Mouse (Mus musculus) neural tube, embryonic 12.5 days (tissue): ENCODE results near the gene Aldh4a1. TPM values are rescaled to one million over a fixed set of nuclear protein-coding genes. Genes with fewer than 3 reads are reported as not detected.

Source experiments
- ATAC-seq: fragments of 200-750 bp; cut with Nextera tagmentation; 2 replicates; pipeline ENCODE4 v1.8.0; 2017; ENCODE audit warnings: low read depth, mild to moderate bottlenecking, moderate TSS enrichment, moderate library complexity; ENCODE audit not compliant: low FRiP score
- H3K27ac ChIP-seq: fragments of 300-500 bp; sonication (generic); 2 replicates; pipeline ENCODE4 v1.5.1; 2016
- H3K27me3 ChIP-seq: fragments of 300-500 bp; sonication (generic); replicated peaks from 2 replicates; pipeline ENCODE4 v1.6.1; 2016; ENCODE audit warnings: mild to moderate bottlenecking
- H3K36me3 ChIP-seq: fragments of 300-500 bp; sonication (generic); 2 replicates; pipeline ENCODE4 v1.6.1; 2016; ENCODE audit warnings: mild to moderate bottlenecking
- H3K4me1 ChIP-seq: fragments of 300-500 bp; sonication (generic); 2 replicates; pipeline ENCODE4 v1.6.1; 2016
- H3K4me2 ChIP-seq: fragments of 300-500 bp; sonication (generic); replicated peaks from 2 replicates; pipeline ENCODE4 v1.6.1; 2016; ENCODE audit warnings: mild to moderate bottlenecking
- H3K4me3 ChIP-seq: fragments of 300-500 bp; sonication (generic); 2 replicates; pipeline ENCODE4 v1.5.1; 2016
- H3K9ac ChIP-seq: fragments of 300-500 bp; sonication (generic); 2 replicates; pipeline ENCODE4 v1.6.1; 2016; ENCODE audit warnings: mild to moderate bottlenecking
- H3K9me3 ChIP-seq: fragments of 300-500 bp; sonication (generic); 2 replicates; pipeline ENCODE4 v1.6.1; 2016; ENCODE audit warnings: mild to moderate bottlenecking
- WGBS: fragments of 180-500 bp; shearing (Covaris S2); methylation state at CpG from one replicate; pipeline ENCODE4 v1.1.7; 2016; 5-methylcytosine and 5-hydroxymethylcytosine counted together
- polyA plus RNA-seq: library from polyadenylated mRNA; unstranded; fragments of >200 nt; fragmentation: Nextera tagmentation; extraction: Ambion mirVana; gene quantifications from 2 replicates; pipeline ENCODE4 v1.2.1, GENCODE M21; 2016

The Aldh4a1 gene
- polyA plus RNA-seq, 1 experiment from 2014 or later, result 21.6 TPM

- 0 out of 2 replicates have a peak, but pooled peaks cover 4% of the 10 kb centered on the region for H3K36me3 ChIP-seq
- H3K4me3 ChIP-seq, result no peak overlapping the region
- H3K9ac ChIP-seq, result no peak overlapping the region
- H3K4me2 ChIP-seq, result no peak overlapping the region
- H3K27ac ChIP-seq, result no peak overlapping the region
- WGBS, result 88% methylated on average over 7 of the region's 7 CpGs
- ATAC-seq, result no peak
- no peaks in the 10 kb centered on the region for H3K27me3 ChIP-seq
- H3K9me3 ChIP-seq, result no peaks in the 10 kb centered on the region
- H3K4me1 ChIP-seq, result no peaks in the 10 kb centered on the region
Observed at GRCm38 (mm10) chr4:139631569-139632253, 9.0 kb downstream of the Aldh4a1 start.

GRCm38 (mm10) chr4:139632254-139632580 lies 9.6 kb downstream of the Aldh4a1 start:
- H3K27me3 ChIP-seq, result no peaks in the 10 kb centered on the region
- 86% methylated on average over 10 of the region's 10 CpGs for WGBS

GRCm38 (mm10) chr4:139636373-139636772 lies 13.7 kb downstream of the Aldh4a1 start:
- Histone ChIP-seq H3K4me1 (peaks cover 32% of the 10 kb centered on the region), H3K9me3 (no peaks in the 10 kb centered on the region), H3K9ac (no peak overlapping the region), H3K27ac (no peak overlapping the region), H3K4me2 (no peak overlapping the region), H3K36me3 (0 out of 2 replicates have a peak, but pooled peaks cover 4% of the 10 kb centered on the region), H3K27me3 (peaks cover 4% of the 10 kb centered on the region), H3K4me3 (no peak overlapping the region)
- WGBS, result 27% methylated on average over 7 of the region's 7 CpGs
- no peak for ATAC-seq

More at GRCm38 (mm10) chr4:139632254-139632580, 9.6 kb downstream of the Aldh4a1 start:
- no peak for ATAC-seq
- Histone ChIP-seq H3K4me3 (no peak overlapping the region), H3K27ac (no peak overlapping the region), H3K4me2 (no peak overlapping the region), H3K9ac (no peak overlapping the region), H3K9me3 (no peaks in the 10 kb centered on the region), H3K36me3 (0 out of 2 replicates have a peak, but pooled peaks cover 4% of the 10 kb centered on the region), H3K4me1 (no peaks in the 10 kb centered on the region)

GRCm38 (mm10) chr4:139637847-139638246 lies 15.2 kb downstream of the Aldh4a1 start:
- ATAC-seq, result no peak
- H3K4me1 ChIP-seq, result peaks cover 46% of the 10 kb centered on the region
- H3K27me3 ChIP-seq, result peaks cover 17% of the 10 kb centered on the region
- no peak overlapping the region for H3K4me2 ChIP-seq
- 0 out of 2 replicates have a peak, but pooled peaks cover 4% of the 10 kb centered on the region for H3K36me3 ChIP-seq
- no peaks in the 10 kb centered on the region for H3K9me3 ChIP-seq
- H3K9ac ChIP-seq, result no peak overlapping the region
- H3K4me3 ChIP-seq, result no peak overlapping the region
- no peak overlapping the region for H3K27ac ChIP-seq
- 90% methylated on average over 9 of the region's 9 CpGs for WGBS

GRCm38 (mm10) chr4:139638356-139638755 lies 15.7 kb downstream of the Aldh4a1 start:
- Histone ChIP-seq H3K4me1 (peaks cover 46% of the 10 kb centered on the region), H3K4me2 (no peak overlapping the region), H3K4me3 (no peak overlapping the region), H3K27me3 (peaks cover 22% of the 10 kb centered on the region), H3K9ac (no peak overlapping the region), H3K27ac (no peak overlapping the region), H3K9me3 (no peaks in the 10 kb centered on the region), H3K36me3 (0 out of 2 replicates have a peak, but pooled peaks cover 4% of the 10 kb centered on the region)
- 92% methylated on average over 16 of the region's 16 CpGs for WGBS
- no peak for ATAC-seq

- Histone ChIP-seq H3K9ac (no peak overlapping the region), H3K36me3 (peaks cover 5% of the 10 kb centered on the region; the same call in 1 of the 2 replicates), H3K9me3 (no peaks in the 10 kb centered on the region), H3K4me1 (peaks cover 46% of the 10 kb centered on the region), H3K4me2 (peak overlapping the region; percentile 38), H3K27ac (peak overlapping the region; percentile 47; the same call in 1 of the 2 replicates), H3K4me3 (no peak overlapping the region), H3K27me3 (peaks cover 26% of the 10 kb centered on the region)
- ATAC-seq, result peak; percentile 43; the same call in 1 of the 2 replicates
- 2% methylated on average over 12 of the region's 12 CpGs for WGBS
Observed at GRCm38 (mm10) chr4:139639801-139640200, 17.1 kb downstream of the Aldh4a1 start.

GRCm38 (mm10) chr4:139640333-139640732 lies 17.7 kb downstream of the Aldh4a1 start:
- H3K4me2 ChIP-seq, result peak overlapping the region; percentile 38
- H3K9me3 ChIP-seq, result no peaks in the 10 kb centered on the region
- peaks cover 26% of the 10 kb centered on the region for H3K27me3 ChIP-seq
- H3K36me3 ChIP-seq, result peaks cover 5% of the 10 kb centered on the region; the same call in 1 of the 2 replicates
- no peak overlapping the region for H3K4me3 ChIP-seq
- WGBS, result 37% methylated on average over 12 of the region's 12 CpGs
- H3K27ac ChIP-seq, result no peak overlapping the region
- H3K4me1 ChIP-seq, result peaks cover 46% of the 10 kb centered on the region
- no peak overlapping the region for H3K9ac ChIP-seq
- ATAC-seq, result no peak; the same call in 1 of the 2 replicates

- Histone ChIP-seq H3K36me3 (peaks cover 5% of the 10 kb centered on the region; the same call in 1 of the 2 replicates), H3K4me1 (peaks cover 46% of the 10 kb centered on the region), H3K27ac (no peak overlapping the region), H3K27me3 (peaks cover 26% of the 10 kb centered on the region), H3K4me3 (no peak overlapping the region), H3K9me3 (no peaks in the 10 kb centered on the region), H3K9ac (no peak overlapping the region), H3K4me2 (no peak overlapping the region)
- WGBS, result 39% methylated on average over 6 of the region's 6 CpGs
- no peak for ATAC-seq
Observed at GRCm38 (mm10) chr4:139640775-139641174, 18.1 kb downstream of the Aldh4a1 start.

- WGBS, result 2% methylated on average over 30 of the region's 30 CpGs
- H3K4me3 ChIP-seq, result peak overlapping the region; percentile 15; the same call in 1 of the 2 replicates
- peaks cover 9% of the 10 kb centered on the region for H3K36me3 ChIP-seq
- no peaks in the 10 kb centered on the region for H3K9me3 ChIP-seq
- H3K4me2 ChIP-seq, result peak overlapping the region; percentile 58
- no peak overlapping the region for H3K27ac ChIP-seq
- peaks cover 46% of the 10 kb centered on the region for H3K4me1 ChIP-seq
- H3K27me3 ChIP-seq, result peaks cover 26% of the 10 kb centered on the region
- peak overlapping the region; percentile 35 for H3K9ac ChIP-seq
- ATAC-seq, result no peak
Observed at GRCm38 (mm10) chr4:139641829-139642425, 19.3 kb downstream of the Aldh4a1 start.

- Histone ChIP-seq H3K36me3 (peaks cover 22% of the 10 kb centered on the region), H3K9me3 (no peaks in the 10 kb centered on the region), H3K4me3 (no peak overlapping the region), H3K27ac (no peak overlapping the region), H3K4me2 (no peak overlapping the region; the same call in 1 of the 2 replicates), H3K27me3 (peaks cover 26% of the 10 kb centered on the region), H3K9ac (no peak overlapping the region), H3K4me1 (peaks cover 38% of the 10 kb centered on the region)
- no peak for ATAC-seq
- 17% methylated on average over 9 of the region's 9 CpGs for WGBS
Observed at GRCm38 (mm10) chr4:139643972-139644371, 21.3 kb downstream of the Aldh4a1 start.

- H3K9ac ChIP-seq, result no peak overlapping the region
- no peaks in the 10 kb centered on the region for H3K9me3 ChIP-seq
- no peak overlapping the region for H3K4me3 ChIP-seq
- H3K36me3 ChIP-seq, result peaks cover 23% of the 10 kb centered on the region
- peaks cover 15% of the 10 kb centered on the region for H3K4me1 ChIP-seq
- no peak overlapping the region for H3K27ac ChIP-seq
- no peak overlapping the region for H3K4me2 ChIP-seq
- ATAC-seq, result no peak
- WGBS, result 85% methylated on average over 7 of the region's 7 CpGs
- peaks cover 19% of the 10 kb centered on the region for H3K27me3 ChIP-seq
Observed at GRCm38 (mm10) chr4:139646916-139647315, 24.2 kb downstream of the Aldh4a1 start.

- H3K9me3 ChIP-seq, result no peaks in the 10 kb centered on the region
- H3K27me3 ChIP-seq, result no peaks in the 10 kb centered on the region
- H3K36me3 ChIP-seq, result peaks cover 18% of the 10 kb centered on the region; the same call in 1 of the 2 replicates
- H3K27ac ChIP-seq, result no peak overlapping the region
- no peak overlapping the region for H3K9ac ChIP-seq
- H3K4me1 ChIP-seq, result 0 out of 2 replicates have a peak, but pooled peaks cover 6% of the 10 kb centered on the region
- no peak overlapping the region for H3K4me2 ChIP-seq
- no peak overlapping the region for H3K4me3 ChIP-seq
- no peak for ATAC-seq
- WGBS, result 57% methylated on average over 15 of the region's 15 CpGs
Observed at GRCm38 (mm10) chr4:139650086-139650743, 27.5 kb downstream of the Aldh4a1 start.
